Mouse (Mus musculus): Measurements from ENCODE around the gene Ect2.

DNA sequence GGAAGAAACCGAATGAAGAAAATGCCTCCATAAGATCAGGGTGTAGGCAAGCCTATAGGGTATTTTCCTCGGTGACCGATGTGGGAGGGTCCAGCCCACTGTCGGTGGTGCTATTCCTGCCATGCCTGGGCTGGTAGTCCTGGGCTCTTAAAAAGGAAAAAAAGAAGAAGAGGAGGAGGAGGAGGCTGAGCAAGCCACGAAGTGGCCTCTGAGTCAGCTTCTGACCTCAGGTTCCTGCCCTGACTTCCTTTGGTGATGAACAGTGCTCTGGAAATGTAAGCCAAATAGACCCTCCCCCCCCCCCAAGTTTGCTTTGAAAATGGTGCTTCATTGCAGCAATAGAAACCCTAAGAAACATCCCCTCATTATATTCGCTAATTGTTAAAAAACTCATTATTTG, 32.7 kb downstream of the Ect2 start:
- TF ChIP-seq POLR2A (IDR thresholded peaks at IDR 0.05; ENCODE audit: insufficient read depth, low read depth, low read length) (no peak), CTCF (IDR thresholded peaks at IDR 0.05; ENCODE audit: insufficient read depth, low read depth, low read length) (no peak)

Measured in olfactory bulb, adult 2 months (tissue).